Mouse (Mus musculus) mouse trophoblast stem cell (cell line): ENCODE measurements around the gene Olfr38.

ENCODE experiments used
- in situ Hi-C, 2 experiments: fragments of 300-500 bp; cut with MseI, MboI; formaldehyde crosslinking; loops; 2 replicates in 1 of 2; 3 replicates in 1 of 2; pipeline ENCODE4 v1.15.1; 2025

Gene Olfr38

GRCm38 (mm10) chr6:42756104-42756503, at the start of gene Olfr38:
Gene Olfr38, plus strand, starts transcription at chr6:42756404.
- in situ Hi-C loops, result no loop called here

- in situ Hi-C loops, result no loop called here
Observed at GRCm38 (mm10) chr6:42709291-42710211, 46.7 kb upstream of the Olfr38 start, which contains the start of gene Tcaf1. Gene Tcaf1, minus strand, starts transcription at chr6:42710088.

GRCm38 (mm10) chr6:42714668-42715067, 41.5 kb upstream of the Olfr38 start:
- in situ Hi-C loops, result no loop called here

- in situ Hi-C loops, result no loop called here
Observed at GRCm38 (mm10) chr6:42717973-42718372, 38.2 kb upstream of the Olfr38 start.

GRCm38 (mm10) chr6:42739071-42739470, 17.1 kb upstream of the Olfr38 start, which contains the start of gene Olfr453:
Gene Olfr453, plus strand, starts transcription at chr6:42739371.
- in situ Hi-C loops, result no loop called here

- in situ Hi-C loops, result no loop called here
Observed at GRCm38 (mm10) chr6:42742303-42742702, 13.9 kb upstream of the Olfr38 start.

GRCm38 (mm10) chr6:42747846-42748245, 8.4 kb upstream of the Olfr38 start:
- in situ Hi-C loops, result no loop called here

GRCm38 (mm10) chr6:42777066-42777465, 20.9 kb downstream of the Olfr38 start:
- in situ Hi-C loops, result no loop called here

- in situ Hi-C loops, result no loop called here
Observed at GRCm38 (mm10) chr6:42784793-42785192, 28.6 kb downstream of the Olfr38 start, which contains the start of gene Olfr452. Gene Olfr452, plus strand, starts transcription at chr6:42785093.

- in situ Hi-C loops, result no loop called here
Observed at GRCm38 (mm10) chr6:42790247-42790948, 34.2 kb downstream of the Olfr38 start.

GRCm38 (mm10) chr6:42790949-42791556, 34.8 kb downstream of the Olfr38 start:
- in situ Hi-C loops, result no loop called here

GRCm38 (mm10) chr6:42794982-42795381, 38.8 kb downstream of the Olfr38 start:
- in situ Hi-C loops, result no loop called here

- in situ Hi-C loops, result no loop called here
Observed at GRCm38 (mm10) chr6:42811639-42812038, 55.4 kb downstream of the Olfr38 start, which contains the start of gene Olfr450. Gene Olfr450, plus strand, starts transcription at chr6:42811939.
